Mouse (Mus musculus) large intestine, adult 2 months (tissue): ENCODE measurements around the gene Slc35b4. TPM values are rescaled to one million over a fixed set of nuclear protein-coding genes. Genes with fewer than 3 reads are reported as not detected.

ENCODE experiments used
- DNase-seq: peaks from one replicate; pipeline ENCODE4 v3.0.0-alpha.2; 2012; ENCODE audit warnings: low read depth, low spot score
- WGBS: fragments of 180-500 bp; shearing (Covaris S2); methylation state at CpG from one replicate; pipeline ENCODE4 v1.1.7; 2018; 5-methylcytosine and 5-hydroxymethylcytosine counted together
- polyA plus RNA-seq: library from polyadenylated mRNA; depleted of rRNA; stranded (reverse); fragments of >200 nt; gene quantifications from 2 replicates; pipeline ENCODE4 v1.2.3, GENCODE M21; 2012; rRNA removed

The Slc35b4 gene
- polyA plus RNA-seq, 1 experiment, result 14.5 TPM

DNA sequence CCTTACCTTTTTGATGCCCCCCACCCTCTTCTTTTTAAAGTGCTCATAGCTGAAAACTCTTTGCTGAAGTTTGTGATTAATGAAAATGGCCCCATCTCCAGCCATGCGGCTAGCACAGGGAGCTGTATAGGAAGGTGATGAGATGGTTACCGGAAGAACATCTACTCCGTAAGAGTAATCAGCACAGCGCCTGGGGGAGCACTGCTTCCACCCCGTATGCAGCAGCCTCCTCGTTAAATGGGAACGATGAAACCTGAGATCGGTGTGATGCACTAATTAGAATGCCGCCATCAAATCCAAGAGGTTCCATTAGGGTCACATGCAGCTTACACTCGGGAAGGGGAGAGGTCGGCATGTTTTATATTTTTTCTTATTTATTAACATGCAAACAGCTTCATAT, 34.0 kb downstream of the Slc35b4 start:
- DNase-seq, result no peak
- WGBS, result 85% methylated on average over 11 of the region's 11 CpGs

DNA sequence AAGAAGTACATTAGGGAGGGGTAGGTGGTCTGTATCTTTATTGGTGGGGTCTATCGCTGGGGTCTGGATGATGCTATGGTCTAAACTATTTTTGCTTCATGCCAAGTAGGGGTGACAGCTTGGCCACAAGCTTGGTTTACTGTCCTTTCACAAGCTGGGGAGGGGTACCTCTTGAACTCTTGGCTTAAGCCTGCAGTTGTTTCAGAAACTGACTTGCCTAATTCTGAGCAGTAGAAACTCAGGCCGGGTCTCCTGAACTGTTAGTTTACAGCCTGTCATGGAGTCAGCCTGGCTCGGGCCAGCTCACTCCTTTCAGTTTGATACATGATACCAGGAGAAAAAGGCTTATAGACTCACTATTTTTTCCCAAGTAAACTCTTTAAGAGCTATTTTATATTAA, 38.5 kb downstream of the Slc35b4 start:
- DNase-seq, result no peak
- WGBS, result 76% methylated on average over 3 of the region's 3 CpGs

DNA sequence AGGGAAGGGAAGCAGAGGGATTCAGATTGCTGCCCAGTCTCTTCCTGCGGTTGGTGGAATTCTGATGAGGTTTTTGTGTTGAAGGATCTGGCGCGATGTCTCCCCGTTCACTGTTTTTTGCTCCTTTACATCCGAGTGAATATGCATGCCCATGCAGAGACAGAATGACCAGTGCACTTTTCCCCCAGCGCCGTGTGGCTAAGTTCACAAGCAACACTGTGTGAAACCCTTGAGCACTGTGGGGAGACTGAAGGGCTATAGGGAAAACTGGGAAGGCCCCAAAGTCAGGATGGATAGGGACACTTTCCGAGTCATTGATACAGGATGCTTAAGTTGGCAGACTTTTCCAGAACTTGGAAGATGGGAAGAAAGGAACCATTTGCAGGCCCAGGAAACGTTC, 44.5 kb downstream of the Slc35b4 start:
- no peak for DNase-seq
- 92% methylated on average over 9 of the region's 9 CpGs for whole genome bisulfite sequencing

DNA sequence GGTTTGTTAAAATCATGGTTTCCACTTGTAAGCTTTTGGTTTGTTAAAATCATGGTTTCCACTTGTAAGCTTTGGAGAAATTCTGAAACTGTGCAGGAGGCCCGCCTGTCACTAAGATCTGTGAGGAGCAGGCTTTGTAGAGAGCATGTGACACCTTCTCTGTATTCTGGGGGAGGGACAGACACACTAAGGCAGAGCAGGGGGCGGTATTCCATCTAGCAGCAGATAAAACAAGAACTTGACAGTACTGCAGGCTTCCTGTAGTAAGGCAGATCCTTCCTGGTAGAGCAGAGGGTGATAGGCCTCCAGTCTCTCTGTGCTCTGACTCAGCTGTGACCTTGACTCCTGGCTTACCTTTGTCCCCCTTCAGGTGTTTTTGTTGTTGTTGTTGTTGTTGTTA, 47.6 kb downstream of the Slc35b4 start:
- DNase-seq, result no peak

DNA sequence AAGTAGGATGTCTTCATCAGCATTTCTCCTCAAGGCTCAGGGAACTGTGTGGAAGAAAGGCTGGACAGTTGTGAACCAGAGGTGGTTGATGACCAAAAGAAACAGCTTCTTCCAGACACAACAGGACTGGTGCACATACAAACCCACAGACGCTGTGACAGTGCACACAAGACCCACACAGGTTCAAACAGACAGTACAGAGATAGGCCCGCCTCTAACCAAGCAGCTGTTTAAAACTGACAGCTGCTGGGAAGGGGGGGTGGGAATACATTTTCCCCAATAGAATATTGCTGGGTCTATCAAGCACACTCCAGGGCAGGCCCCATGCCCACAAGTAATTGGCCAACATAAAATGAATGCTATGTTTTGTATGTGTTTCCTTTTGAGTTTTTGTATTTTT, 52.5 kb downstream of the Slc35b4 start:
- no peak for DNase-seq

More for the DNA sequence above, 47.6 kb downstream of the Slc35b4 start:
- 71% methylated on average over 2 of the region's 2 CpGs for WGBS

DNA sequence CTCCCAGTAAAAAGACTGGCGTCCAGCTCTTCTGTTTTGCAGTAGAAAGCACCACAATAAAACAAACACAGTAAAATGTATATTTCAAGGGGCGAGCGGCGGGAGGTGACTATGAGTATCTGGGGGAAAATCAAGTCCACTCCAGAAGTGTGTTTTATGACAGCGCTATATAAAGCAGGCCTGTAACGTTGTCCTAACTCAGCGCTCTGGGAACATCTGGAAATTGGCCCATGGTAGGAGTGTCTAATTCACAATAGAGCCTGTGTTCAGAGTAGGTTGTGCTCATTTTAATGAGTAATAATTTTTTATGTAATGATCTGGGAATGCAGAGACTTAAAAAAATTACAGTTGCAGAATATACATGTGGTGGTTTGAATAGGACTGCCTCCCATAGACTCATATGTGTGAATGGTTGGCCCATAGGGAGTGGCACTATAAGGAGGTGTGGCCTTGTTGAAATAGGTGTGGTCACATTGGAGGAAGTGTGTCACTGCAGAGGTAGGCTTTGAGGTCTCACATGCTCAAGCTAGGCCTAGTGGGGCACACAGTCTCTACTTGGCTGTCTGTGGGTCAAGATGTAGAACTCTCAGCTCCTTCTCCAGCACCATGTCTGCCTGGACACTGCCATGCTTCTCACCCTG, 60.0 kb downstream of the Slc35b4 start:
- DNase-seq, result no peak
- 59% methylated on average over 7 of the region's 7 CpGs for WGBS

More for the DNA sequence above, 52.5 kb downstream of the Slc35b4 start:
- 67% methylated on average over 2 of the region's 2 CpGs for WGBS

DNA sequence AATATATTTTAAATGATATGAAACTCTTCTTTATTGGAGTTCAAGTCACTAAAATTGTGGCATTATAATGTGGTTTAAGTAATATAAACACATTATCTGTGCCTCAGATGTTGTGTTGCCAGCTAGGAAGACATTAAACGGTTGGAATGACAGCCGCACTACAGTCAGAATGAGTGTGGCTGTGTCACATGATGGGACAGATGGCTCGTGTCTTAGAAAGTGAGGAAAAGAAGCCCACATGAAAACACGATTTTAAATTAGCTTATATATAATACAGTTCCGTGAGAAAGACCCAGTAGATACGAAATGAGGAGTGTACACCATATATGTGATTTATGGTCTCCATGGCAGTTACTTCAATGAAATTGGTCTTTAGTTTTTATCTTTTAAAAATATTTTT, 65.5 kb downstream of the Slc35b4 start:
- no peak for DNase-seq
- WGBS, result 72% methylated on average over 6 of the region's 6 CpGs

DNA sequence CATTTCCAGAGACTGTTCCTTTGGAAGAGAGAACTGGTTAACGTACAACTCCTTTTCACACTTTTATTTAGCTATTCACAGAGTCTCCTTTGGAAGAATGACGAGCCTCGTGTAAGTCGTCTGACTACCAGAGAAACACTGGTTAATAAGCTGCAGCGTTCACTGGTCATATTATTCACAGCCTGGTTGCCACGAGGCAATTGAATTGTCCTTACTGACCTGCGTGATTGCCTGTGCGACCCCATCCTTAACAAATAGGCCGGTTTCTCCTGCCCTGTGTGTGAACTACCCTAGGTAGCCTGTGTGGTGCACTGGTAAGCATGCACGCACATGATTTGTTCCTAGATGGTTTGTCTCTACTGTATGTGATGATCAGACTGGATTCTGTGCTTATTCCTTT, 66.3 kb downstream of the Slc35b4 start:
- no peak for DNase-seq
- WGBS, result 65% methylated on average over 10 of the region's 10 CpGs

Other genes with a start within 250 kb of the Slc35b4 start
- gene Lrguk, start 147.7 kb downstream of the Slc35b4 start, polyA plus RNA-seq, result 0.01 TPM in 2 replicates
- gene Akr1b3, start 140.4 kb upstream of the Slc35b4 start, polyA plus RNA-seq, result 68.9 and 91.3 TPM in 2 replicates
- gene Akr1b8, start 177.0 kb upstream of the Slc35b4 start, polyA plus RNA-seq, result 5.4 and 7.1 TPM in 2 replicates
- 11.6 and 13.4 TPM in 2 replicates for gene Akr1b10, start 207.1 kb upstream of the Slc35b4 start, polyA plus RNA-seq
- 24.0 and 30.8 TPM in 2 replicates for gene Akr1b7, start 235.2 kb upstream of the Slc35b4 start, polyA plus RNA-seq